Mouse (Mus musculus) G1E-ER4 (cell line): ENCODE measurements around the gene Scgb1b29. TPM values are rescaled to one million over a fixed set of nuclear protein-coding genes. Genes with fewer than 3 reads are reported as not detected.
"Not testable (repeated sequence)": the region's sequence is repeated elsewhere in the genome, so short reads cannot be mapped to it uniquely, and the experiment has no call there.

ENCODE experiments used
- GATA1 ChIP-seq: IDR thresholded peaks from one replicate; pipeline ENCODE4 v1.8.0; 2012; ENCODE audit warnings: low read length, inconsistent platforms
- polyA plus RNA-seq: library from polyadenylated mRNA; stranded (reverse); fragments of >175 nt; gene quantifications from 2 replicates; pipeline ENCODE4 v1.2.3, GENCODE M21; 2012

The Scgb1b29 gene
- polyA plus RNA-seq, result not detected in 2 replicates

DNA sequence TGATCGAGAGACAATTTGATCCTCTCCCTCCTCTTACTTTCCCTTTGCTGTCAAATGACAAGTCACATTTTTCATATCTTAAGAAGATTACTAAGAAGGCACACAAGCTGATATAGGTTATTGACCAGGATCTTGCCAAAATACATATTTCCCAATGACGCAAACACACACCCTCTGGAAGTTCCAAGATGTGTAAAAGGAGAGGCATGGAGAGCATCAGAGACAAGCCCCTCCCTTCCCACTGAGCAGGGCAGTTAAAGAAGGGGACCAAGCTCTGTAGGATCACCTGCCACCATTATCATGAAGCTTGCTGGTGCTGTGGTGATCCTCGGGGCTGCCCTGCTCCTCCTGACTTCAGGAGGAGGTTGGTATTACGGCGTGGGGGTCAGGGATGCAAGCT, at the start of gene Scgb1b29:
Scgb1b29 (plus strand) TSS at position 301 of the 400 bp plus-strand sequence.
- not testable (repeated sequence) for TF ChIP-seq GATA1

Other genes starting within 250 kb of the Scgb1b29 start
- gene Scgb2b11, start 230.4 kb upstream of the Scgb1b29 start, polyA plus RNA-seq, result not detected in 2 replicates
- not detected in 2 replicates for gene Scgb1b11, start 218.7 kb upstream of the Scgb1b29 start, polyA plus RNA-seq
- not detected in 2 replicates for gene Scgb2b12, start 114.3 kb upstream of the Scgb1b29 start, polyA plus RNA-seq
- gene Scgb1b12, start 107.4 kb upstream of the Scgb1b29 start, polyA plus RNA-seq, result not detected in 2 replicates